Mouse (Mus musculus): ENCODE measurements around the gene Acbd7. TPM values are rescaled to one million over a fixed set of nuclear protein-coding genes. Genes with fewer than 3 reads are reported as not detected.

The Acbd7 gene
- polyA plus RNA-seq, 1 experiment from 2014 or later = 0.40 TPM

Other genes with a start within 250 kb of the Acbd7 start
- gene Fam171a1, start 221.9 kb upstream of the Acbd7 start, polyA plus RNA-seq (2014; fragmentation: Nextera tagmentation; extraction: Ambion mirVana) = 34.7 and 35.9 TPM in 2 replicates
- gene Nmt2, start 52.0 kb upstream of the Acbd7 start, polyA plus RNA-seq (2014; fragmentation: Nextera tagmentation; extraction: Ambion mirVana) = 65.3 TPM in 2 replicates
- 20.3 and 26.2 TPM in 2 replicates for gene Rpp38, start 3.5 kb upstream of the Acbd7 start, polyA plus RNA-seq (2014; fragmentation: Nextera tagmentation; extraction: Ambion mirVana)
- gene Olah, start 61.0 kb downstream of the Acbd7 start, polyA plus RNA-seq (2014; fragmentation: Nextera tagmentation; extraction: Ambion mirVana) = not detected in 2 replicates
- gene Meig1, start 86.5 kb downstream of the Acbd7 start, polyA plus RNA-seq (2014; fragmentation: Nextera tagmentation; extraction: Ambion mirVana) = 0.53 TPM in 1 of 2 replicates, not detected in the other
- gene Dclre1c, start 88.0 kb downstream of the Acbd7 start, polyA plus RNA-seq (2014; fragmentation: Nextera tagmentation; extraction: Ambion mirVana) = 7.5 and 7.7 TPM in 2 replicates
- 49.3 and 51.0 TPM in 2 replicates for gene Suv39h2, start 138.9 kb downstream of the Acbd7 start, polyA plus RNA-seq (2014; fragmentation: Nextera tagmentation; extraction: Ambion mirVana)
- 9.3 and 10.1 TPM in 2 replicates for gene Gm45902, start 176.6 kb downstream of the Acbd7 start, polyA plus RNA-seq (2014; fragmentation: Nextera tagmentation; extraction: Ambion mirVana)
- 122 and 126 TPM in 2 replicates for gene Hspa14, start 176.6 kb downstream of the Acbd7 start, polyA plus RNA-seq (2014; fragmentation: Nextera tagmentation; extraction: Ambion mirVana)
- gene Cdnf, start 176.9 kb downstream of the Acbd7 start, polyA plus RNA-seq (2014; fragmentation: Nextera tagmentation; extraction: Ambion mirVana) = 0.44 TPM in 1 of 2 replicates, not detected in the other
- gene Fam107b, start 234.3 kb downstream of the Acbd7 start, polyA plus RNA-seq (2014; fragmentation: Nextera tagmentation; extraction: Ambion mirVana) = 53.0 and 56.7 TPM in 2 replicates